Mouse (Mus musculus) spleen, adult 2 months (tissue): Measurements from ENCODE around the gene Nek9.

Experiments used
- CTCF ChIP-seq: fragments of 200-500 bp; IDR thresholded peaks from 2 replicates; pipeline ENCODE4 v1.5.1; 2011; ENCODE audit warnings: mild to moderate bottlenecking, inconsistent platforms; ENCODE audit not compliant: insufficient read depth, insufficient read length, insufficient replicate concordance; ENCODE audit errors: extremely low read depth
- POLR2A ChIP-seq: fragments of 200-500 bp; IDR thresholded peaks from 2 replicates; pipeline ENCODE4 v1.6.1; 2011; ENCODE audit warnings: low read depth, low read length, inconsistent platforms

GRCm38 (mm10) chr12:85368441-85369063 is 29.4 kb upstream of the Nek9 start:
- no peak for TF ChIP-seq POLR2A
- TF ChIP-seq CTCF: no peak
